Mouse (Mus musculus): ENCODE results near the gene Zfp771.

- no peak for TF ChIP-seq CTCF (IDR thresholded peaks at IDR 0.05; ENCODE audit: control insufficient read depth, insufficient read depth, insufficient replicate concordance, low read depth, low read length)
- no peak for TF ChIP-seq POLR2A (IDR thresholded peaks at IDR 0.05; ENCODE audit: control insufficient read depth, low read depth, low read length)
These were observed 27.0 kb downstream of the Zfp771 start for GRCm38 (mm10) chr7:127271093-127271492.
